In the genomic region with DNA sequence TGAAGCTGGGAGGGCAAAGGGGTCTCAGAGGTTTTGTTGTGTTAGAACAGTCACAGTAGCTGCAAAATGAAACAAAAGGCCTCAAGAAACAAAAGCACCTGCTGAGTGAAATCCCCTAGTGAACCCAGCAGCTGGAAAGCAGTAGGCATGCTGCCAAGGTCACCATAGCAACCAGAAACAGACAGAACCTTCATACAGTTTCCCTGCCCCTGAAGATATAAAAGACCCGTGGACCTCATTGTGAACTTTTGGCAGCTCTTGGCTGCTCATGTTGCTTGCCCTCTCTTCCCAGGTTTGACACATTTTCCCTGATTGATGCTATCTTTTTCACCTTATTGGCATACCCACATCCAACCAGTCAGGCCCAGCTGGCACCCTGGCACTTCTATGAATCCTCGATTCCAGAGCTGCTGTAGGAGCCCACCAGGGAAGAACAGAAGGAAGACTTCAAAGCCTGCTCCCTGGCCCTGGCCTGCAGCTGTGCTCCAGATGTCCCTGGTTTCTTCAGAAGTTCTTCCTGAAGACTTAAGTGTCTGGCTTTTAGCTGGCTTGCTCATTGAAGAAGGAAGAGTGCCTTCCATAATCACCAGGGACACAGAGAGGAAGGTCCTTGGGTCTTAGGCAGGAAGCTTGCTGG, we compare ENCODE assay signal across 10 mouse cellular contexts. TPM values are rescaled to one million over a fixed set of nuclear protein-coding genes. Genes with fewer than 3 reads are reported as not detected.
DNase-seq lines count a peak whose midpoint lies in the region; ATAC-seq and TF ChIP-seq lines count a peak whose summit lies in the region.
"Had no signal": no experiment of that assay in that cellular context is flagged by ENCODE, and none has a peak within 500 bp of the region (broad histone marks: within the 10 kb centered on the region; RNA-seq: fewer than 3 reads in every experiment).

No protein-coding gene starts in this region.

- no peak for TF ChIP-seq CTCF in testis, adult 2 months (IDR thresholded peaks at IDR 0.05; ENCODE audit: control insufficient read depth, insufficient read depth, insufficient replicate concordance, low read depth, low read length)

- no peak overlapping the region for H3K9ac ChIP-seq in intestine, embryonic 15.5 days

- H3K4me1 ChIP-seq in forebrain, embryonic 10.5 days: peaks cover 26% of the 10 kb centered on the region
- H3K4me1 ChIP-seq in intestine, embryonic 15.5 days (replicated peaks): peaks cover 19% of the 10 kb centered on the region
- peaks cover 2% of the 10 kb centered on the region; the same call in 1 of the 2 replicates for H3K4me1 ChIP-seq in testis, adult 2 months (ENCODE audit: control insufficient read depth, insufficient read depth, low read length)

- TF ChIP-seq POLR2A in testis, adult 2 months (IDR thresholded peaks at IDR 0.05; ENCODE audit: control insufficient read depth, low read depth, low read length): no peak

- peak; percentile 65 to 77 for DNase-seq in heart, adult 18-20 months
- DNase-seq in heart, adult 9 months (ENCODE audit: low spot score in 2 of 2): no peak
- peak; percentile 56 for DNase-seq in NIH3T3 (ENCODE audit: low read depth)
- peak; percentile 40 for DNase-seq in forebrain, embryonic 10.5 days (ENCODE audit: extremely low spot score, low spot score)
- DNase-seq in lung, postnatal 36 days: peak; percentile 82
- DNase-seq in layer of hippocampus, postnatal 14 days (ENCODE audit: low spot score in 2 of 2): no peak

- no peaks in the 10 kb centered on the region for H3K9me3 ChIP-seq in forebrain, embryonic 10.5 days
- no peaks in the 10 kb centered on the region for H3K9me3 ChIP-seq in intestine, embryonic 15.5 days

- H3K27me3 ChIP-seq in forebrain, embryonic 10.5 days (ENCODE audit: poor library complexity, severe bottlenecking): no peaks in the 10 kb centered on the region
- H3K27me3 ChIP-seq in intestine, embryonic 15.5 days (replicated peaks): no peaks in the 10 kb centered on the region
- no peaks in the 10 kb centered on the region for H3K27me3 ChIP-seq in testis, adult 2 months (ENCODE audit: control insufficient read depth, insufficient read depth, low read length)

- peak overlapping the region; percentile 60; the same call in 1 of the 2 replicates for H3K27ac ChIP-seq in forebrain, embryonic 10.5 days
- H3K27ac ChIP-seq in intestine, embryonic 15.5 days: 0 out of 2 replicates have a peak overlapping the region, but pooled peaks have one; percentile 27
- peak overlapping the region; percentile 42; the same call in 1 of the 2 replicates for H3K27ac ChIP-seq in testis, adult 2 months (ENCODE audit: control insufficient read depth, insufficient read depth, low read depth, low read length)

- H3K4me2 ChIP-seq in intestine, embryonic 15.5 days (replicated peaks): no peak overlapping the region

- WGBS in forebrain, embryonic 10.5 days: 34% methylated on average over 2 of the region's 2 CpGs
- 14% methylated on average over 2 of the region's 2 CpGs for WGBS in intestine, embryonic 15.5 days

- ATAC-seq in intestine, embryonic 15.5 days: peak; percentile 29; the same call in 1 of the 2 replicates

- no peak overlapping the region for H3K4me3 ChIP-seq in forebrain, embryonic 10.5 days
- H3K4me3 ChIP-seq in intestine, embryonic 15.5 days (replicated peaks): no peak overlapping the region
- H3K4me3 ChIP-seq in testis, adult 2 months (ENCODE audit: control insufficient read depth, low read depth, low read length): no peak overlapping the region

- H3K36me3 ChIP-seq in forebrain, embryonic 10.5 days (replicated peaks): no peaks in the 10 kb centered on the region
- no peaks in the 10 kb centered on the region for H3K36me3 ChIP-seq in intestine, embryonic 15.5 days
- H3K36me3 ChIP-seq in testis, adult 2 months (ENCODE audit: control insufficient read depth, insufficient read depth, low read length): no peaks in the 10 kb centered on the region

RNA-seq across cellular contexts. Expression of a gene that starts 10.9 kb away (rescaled TPM):
- 10 to 100 TPM; 76.5 to 79.4 TPM for total RNA-seq in heart, adult 18-20 months (2021)
- polyA plus RNA-seq in forebrain, embryonic 10.5 days (2016; fragmentation: Nextera tagmentation; extraction: Ambion mirVana): 22.4 and 23.2 TPM in 2 replicates
- polyA plus RNA-seq in intestine, embryonic 15.5 days (2015; fragmentation: Nextera tagmentation; extraction: Ambion mirVana): 412 and 430 TPM in 2 replicates
- 13.0 and 20.8 TPM in 2 replicates for polyA plus RNA-seq in testis, adult 2 months (2012; rRNA removed)
- 10 to 100 TPM; 26.3 to 30.1 TPM for total RNA-seq in layer of hippocampus, postnatal 14 days (2021)

RNA-seq across cellular contexts. Expression of a gene that starts 15.2 kb away (rescaled TPM):
- total RNA-seq in heart, adult 18-20 months (2021): not detected
- polyA plus RNA-seq in forebrain, embryonic 10.5 days (2016; fragmentation: Nextera tagmentation; extraction: Ambion mirVana): not detected in 2 replicates
- 15.0 and 15.7 TPM in 2 replicates for polyA plus RNA-seq in intestine, embryonic 15.5 days (2015; fragmentation: Nextera tagmentation; extraction: Ambion mirVana)
- not detected in 2 replicates for polyA plus RNA-seq in testis, adult 2 months (2012; rRNA removed)
- not detected for total RNA-seq in layer of hippocampus, postnatal 14 days (2021)
- total RNA-seq: ES-E14; neutrophil, adult 5-6 weeks had no signal

RNA-seq across cellular contexts. Expression of a gene that starts 20.0 kb away (rescaled TPM):
- 10 to 100 TPM; 12.5 to 14.1 TPM for total RNA-seq in heart, adult 18-20 months (2021)
- 0.47 TPM in 1 of 2 replicates, not detected in the other for polyA plus RNA-seq in forebrain, embryonic 10.5 days (2016; fragmentation: Nextera tagmentation; extraction: Ambion mirVana)
- 4.4 and 8.2 TPM in 2 replicates for polyA plus RNA-seq in intestine, embryonic 15.5 days (2015; fragmentation: Nextera tagmentation; extraction: Ambion mirVana)
- 0.96 and 1.9 TPM in 2 replicates for polyA plus RNA-seq in testis, adult 2 months (2012; rRNA removed)
- total RNA-seq in layer of hippocampus, postnatal 14 days (2021): 1 to 10 TPM; 7.3 to 9.1 TPM

RNA-seq across cellular contexts. Expression of a gene that starts 21.8 kb away (rescaled TPM):
- not detected for total RNA-seq in heart, adult 18-20 months (2021)
- not detected in 2 replicates for polyA plus RNA-seq in forebrain, embryonic 10.5 days (2016; fragmentation: Nextera tagmentation; extraction: Ambion mirVana)
- not detected in 2 replicates for polyA plus RNA-seq in intestine, embryonic 15.5 days (2015; fragmentation: Nextera tagmentation; extraction: Ambion mirVana)
- not detected in 2 replicates for polyA plus RNA-seq in testis, adult 2 months (2012; rRNA removed)
- total RNA-seq in layer of hippocampus, postnatal 14 days (2021): not detected
- total RNA-seq: ES-E14; neutrophil, adult 5-6 weeks had no signal

RNA-seq across cellular contexts. Expression of a gene that starts 30.3 kb away (rescaled TPM):
- under 1 TPM in 1 of 2 experiments, not detected in 1; 0.47 TPM for total RNA-seq in heart, adult 18-20 months (2021)
- polyA plus RNA-seq in forebrain, embryonic 10.5 days (2016; fragmentation: Nextera tagmentation; extraction: Ambion mirVana): not detected in 2 replicates
- 0.13 and 0.44 TPM in 2 replicates for polyA plus RNA-seq in intestine, embryonic 15.5 days (2015; fragmentation: Nextera tagmentation; extraction: Ambion mirVana)
- polyA plus RNA-seq in testis, adult 2 months (2012; rRNA removed): 0.07 TPM in 1 of 2 replicates, not detected in the other
- total RNA-seq in layer of hippocampus, postnatal 14 days (2021): under 1 TPM in 1 of 2 experiments, not detected in 1; 0.35 TPM

Comparison
In these comparisons a context has a peak if more than half of its experiments do, and no peak if none do; other contexts are left out.
1. DNase-seq: peak in heart, adult 18-20 months (2 of 2), NIH3T3 (single experiment), forebrain, embryonic 10.5 days (single experiment) and lung, postnatal 36 days (single experiment); none in heart, adult 9 months (0 of 2) and layer of hippocampus, postnatal 14 days (0 of 2).
2. RNA of a gene that starts 10.9 kb away (polyA plus RNA-seq): 412 to 430 TPM in intestine, embryonic 15.5 days; 22.4 to 23.2 TPM in forebrain, embryonic 10.5 days and 13.0 to 20.8 TPM in testis, adult 2 months; every median in the first group is over 10 times any median in the second.
3. RNA of a gene that starts 15.2 kb away (polyA plus RNA-seq): 15.0 to 15.7 TPM in intestine, embryonic 15.5 days; not detected in forebrain, embryonic 10.5 days and not detected in testis, adult 2 months; every median in the first group is over 10 times any median in the second.
4. Peak in every context shown above with its lines, with median percentiles within 50 percentile points of each other: H3K27ac ChIP-seq.